In genomic region chr3:28467148-28467754, GRCm38 (mm10) we compare ENCODE assay signal across 15 mouse cellular contexts.
DNase-seq lines count a peak whose midpoint lies in the region; ATAC-seq and TF ChIP-seq lines count a peak whose summit lies in the region.
"Had no signal": no experiment of that assay in that cellular context is flagged by ENCODE, and none has a peak within 500 bp of the region (broad histone marks: within the 10 kb centered on the region; RNA-seq: fewer than 3 reads in every experiment).

No protein-coding gene starts in this region.

- H3K27ac ChIP-seq in left cerebral cortex, adult 2 months, result peak overlapping the region; percentile 45; the same call in 1 of the 2 replicates
- H3K27ac ChIP-seq in embryonic fibroblast, embryonic 13.5 days (ENCODE audit: insufficient read depth, low read length), result peak overlapping the region; percentile 93

- no peak overlapping the region for H3K4me3 ChIP-seq in left cerebral cortex, adult 2 months
- no peak overlapping the region for H3K4me3 ChIP-seq in embryonic fibroblast, embryonic 13.5 days (ENCODE audit: insufficient read depth, low read length)

- no peak for TF ChIP-seq POLR2A in embryonic fibroblast, embryonic 13.5 days (IDR thresholded peaks at IDR 0.05; ENCODE audit: low read depth, low read length)

- ATAC-seq in frontal cortex, adult (ENCODE audit: low TSS enrichment), result peak; percentile 80
- no peak for ATAC-seq in cerebellum, adult (ENCODE audit: insufficient number of reproducible peaks, low FRiP score, low TSS enrichment)
- ATAC-seq: Patski had no signal

- no peak for TF ChIP-seq CTCF in left cerebral cortex, adult 2 months (IDR thresholded peaks at IDR 0.05)
- no peak for TF ChIP-seq CTCF in embryonic fibroblast, embryonic 13.5 days (IDR thresholded peaks at IDR 0.05; ENCODE audit: borderline replicate concordance, insufficient read depth, low read length)

- DNase-seq in frontal cortex, postnatal 10 days (ENCODE audit: low spot score in 2 of 2), result no peak
- DNase-seq in left cerebral cortex, adult 2 months (ENCODE audit: extremely low spot score in 1 of 2, low spot score in 2 of 2), result no peak
- DNase-seq in left cerebral cortex, adult 8-10 months (ENCODE audit: low spot score in 2 of 2), result no peak
- DNase-seq in spleen, postnatal 4 days (ENCODE audit: low spot score in 2 of 2), result no peak
- DNase-seq: adrenal gland, postnatal 25 days; B cell, adult 2 months; cerebellum, adult 9-11 months; left cerebral cortex, postnatal 4 days; lung, adult 18-20 months; lung, postnatal 4 days; thymus, postnatal 4 days had no signal

- H3K4me1 ChIP-seq in embryonic fibroblast, embryonic 13.5 days (ENCODE audit: control insufficient read depth, insufficient read depth, low read length), result peaks cover 7% of the 10 kb centered on the region

- intact Hi-C loops in left cerebral cortex, adult 2 months (cut with DNase I), result no loop called here
